Mouse (Mus musculus) CD4-positive helper T cell, adult 2 months (primary cell): ENCODE measurements around the gene Dctpp1.

Experiments used
- DNase-seq: peaks from one replicate; pipeline ENCODE4 v3.0.0-alpha.2; 2012; ENCODE audit warnings: low read depth, missing footprints, low spot score

The Dctpp1 gene

GRCm38 (mm10) chr7:127231826-127232621 lies 28.5 kb downstream of the Dctpp1 start:
- no peak for DNase-seq

- DNase-seq = no peak
Measured at GRCm38 (mm10) chr7:127231376-127231775, 29.1 kb downstream of the Dctpp1 start.

- DNase-seq = peak; percentile 89
Measured at GRCm38 (mm10) chr7:127228615-127229303, 31.8 kb downstream of the Dctpp1 start.

- DNase-seq = no peak
Measured at GRCm38 (mm10) chr7:127225147-127225995, 35.1 kb downstream of the Dctpp1 start.

GRCm38 (mm10) chr7:127224616-127225015 lies 35.9 kb downstream of the Dctpp1 start:
- no peak for DNase-seq

- DNase-seq = no peak
Measured at GRCm38 (mm10) chr7:127223515-127224478, 36.7 kb downstream of the Dctpp1 start.

GRCm38 (mm10) chr7:127223106-127223505 lies 37.4 kb downstream of the Dctpp1 start:
- no peak for DNase-seq

GRCm38 (mm10) chr7:127220440-127220839 lies 40.1 kb downstream of the Dctpp1 start:
- peak; percentile 78 for DNase-seq

- no peak for DNase-seq
Measured at GRCm38 (mm10) chr7:127218670-127219069, 41.8 kb downstream of the Dctpp1 start.

GRCm38 (mm10) chr7:127217901-127218642 lies 42.4 kb downstream of the Dctpp1 start:
- peak; percentile 85 for DNase-seq

- DNase-seq = no peak
Measured at GRCm38 (mm10) chr7:127217475-127217874, 43.0 kb downstream of the Dctpp1 start.

- no peak for DNase-seq
Measured at GRCm38 (mm10) chr7:127216307-127216706, 44.2 kb downstream of the Dctpp1 start.

- DNase-seq = peak; percentile 83
Measured at GRCm38 (mm10) chr7:127214981-127215871, 45.3 kb downstream of the Dctpp1 start.

GRCm38 (mm10) chr7:127214521-127214920 lies 46.0 kb downstream of the Dctpp1 start:
- no peak for DNase-seq

- no peak for DNase-seq
Measured at GRCm38 (mm10) chr7:127213930-127214329, 46.6 kb downstream of the Dctpp1 start.

GRCm38 (mm10) chr7:127213485-127213884 lies 47.0 kb downstream of the Dctpp1 start:
- peak; percentile 57 for DNase-seq

GRCm38 (mm10) chr7:127212432-127213250 lies 47.9 kb downstream of the Dctpp1 start:
- DNase-seq = no peak
